Mouse (Mus musculus): ENCODE measurements around the gene Dusp7. TPM values are rescaled to one million over a fixed set of nuclear protein-coding genes. Genes with fewer than 3 reads are reported as not detected.

Dusp7 gene
- total RNA-seq, 2 experiments from 2014 or later = 54.3 to 54.4 TPM

DNA sequence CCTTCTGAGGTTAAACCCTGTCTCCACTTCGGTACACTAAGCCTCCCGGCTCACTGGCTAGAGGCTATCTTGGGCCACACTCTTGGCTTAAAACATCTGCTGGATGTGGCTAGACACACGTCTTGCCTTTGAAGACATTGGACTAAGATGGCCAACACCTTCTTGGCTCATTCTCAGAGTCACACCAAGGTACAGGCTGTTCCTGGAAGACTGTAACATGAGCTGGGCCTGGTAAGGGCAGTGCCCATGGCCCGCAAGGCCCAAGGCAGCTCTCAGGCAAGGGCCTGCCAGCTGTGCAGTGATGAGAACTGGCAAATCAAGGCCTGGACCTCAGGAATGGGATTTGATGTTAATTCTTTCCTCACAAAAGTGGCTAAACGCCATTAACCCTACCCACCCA is 45.2 kb downstream of the Dusp7 start:
- no peak for DNase-seq
- intact Hi-C loops (cut with DNase I) = no loop called here

DNA sequence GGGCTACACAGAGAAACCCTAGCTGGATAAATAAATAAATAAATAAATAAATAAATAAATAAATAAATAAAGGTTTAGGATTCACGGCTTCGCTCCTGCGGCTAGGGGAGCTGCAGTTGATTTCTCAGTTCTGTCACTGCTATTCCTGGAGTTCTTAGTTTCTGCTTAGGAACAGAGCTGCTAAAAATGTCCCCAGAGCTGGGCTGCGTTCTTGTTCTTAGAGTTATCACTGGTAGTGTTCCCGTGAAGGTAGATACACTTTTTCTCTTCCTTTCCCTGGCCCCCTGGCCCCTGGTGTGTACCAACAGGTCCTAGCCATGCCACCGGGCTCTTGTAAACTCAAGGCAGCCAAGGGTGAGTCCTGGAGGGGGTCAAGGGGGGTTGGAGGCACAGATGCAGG is 48.4 kb downstream of the Dusp7 start:
- intact Hi-C loops (cut with DNase I) = loop anchor here (5.0 kb wide), 1 partner anchor 110 kb away; no protein-coding TSS in a partner anchor

DNA sequence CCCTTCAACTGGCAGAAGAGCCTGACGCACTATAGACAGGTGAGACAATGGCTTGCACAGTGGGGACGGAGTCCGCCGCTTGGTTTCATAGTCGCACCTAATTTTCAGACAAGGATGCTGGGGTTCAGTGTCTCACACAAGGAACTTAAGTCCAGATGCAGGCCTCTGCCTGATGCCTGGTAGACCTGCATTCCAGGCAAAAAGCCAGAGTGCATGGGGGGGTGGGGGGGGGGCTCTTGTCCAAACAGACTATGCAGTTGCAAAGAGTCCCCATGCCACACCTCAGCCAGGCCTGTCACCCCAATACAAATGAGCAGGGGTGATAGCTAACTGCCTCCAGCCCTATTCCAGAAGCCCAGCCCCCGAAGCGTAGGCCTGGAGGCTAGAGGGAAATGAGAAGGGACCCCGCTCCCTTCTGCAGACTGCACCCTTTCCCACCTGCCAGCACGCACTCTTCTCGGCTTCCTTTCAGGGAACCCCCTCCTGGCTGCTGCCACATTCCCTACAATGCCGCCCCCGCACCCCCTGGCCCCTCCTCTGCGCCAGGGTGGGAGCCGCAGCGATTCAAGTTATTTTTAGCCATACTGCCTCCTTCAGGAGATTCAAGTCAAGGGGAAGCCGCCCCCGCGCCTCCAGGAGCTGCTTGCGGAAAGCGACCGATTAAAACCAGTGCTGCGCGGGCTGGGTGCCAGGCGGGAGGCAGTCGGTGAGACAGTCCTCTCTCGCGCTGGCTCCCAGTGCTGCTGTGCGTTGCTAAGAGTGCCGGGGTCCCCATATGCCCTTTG is 49.6 kb downstream of the Dusp7 start:
- DNase-seq = peak; percentile 90
- intact Hi-C loops (cut with DNase I) = loop anchor here (2.0 to 5.0 kb wide), 2 partner anchors 49 to 111 kb away; partner anchors contain the start of gene Dusp7

More for the DNA sequence above, 48.4 kb downstream of the Dusp7 start:
- no peak for DNase-seq

- DNase-seq = no peak
- intact Hi-C loops (cut with DNase I) = loop anchor here (1.0 to 10.0 kb wide), 2 partner anchors 131 to 206 kb away; no protein-coding TSS in a partner anchor
Measured at GRCm38 (mm10) chr9:106420608-106421007, 52.2 kb downstream of the Dusp7 start.

DNA sequence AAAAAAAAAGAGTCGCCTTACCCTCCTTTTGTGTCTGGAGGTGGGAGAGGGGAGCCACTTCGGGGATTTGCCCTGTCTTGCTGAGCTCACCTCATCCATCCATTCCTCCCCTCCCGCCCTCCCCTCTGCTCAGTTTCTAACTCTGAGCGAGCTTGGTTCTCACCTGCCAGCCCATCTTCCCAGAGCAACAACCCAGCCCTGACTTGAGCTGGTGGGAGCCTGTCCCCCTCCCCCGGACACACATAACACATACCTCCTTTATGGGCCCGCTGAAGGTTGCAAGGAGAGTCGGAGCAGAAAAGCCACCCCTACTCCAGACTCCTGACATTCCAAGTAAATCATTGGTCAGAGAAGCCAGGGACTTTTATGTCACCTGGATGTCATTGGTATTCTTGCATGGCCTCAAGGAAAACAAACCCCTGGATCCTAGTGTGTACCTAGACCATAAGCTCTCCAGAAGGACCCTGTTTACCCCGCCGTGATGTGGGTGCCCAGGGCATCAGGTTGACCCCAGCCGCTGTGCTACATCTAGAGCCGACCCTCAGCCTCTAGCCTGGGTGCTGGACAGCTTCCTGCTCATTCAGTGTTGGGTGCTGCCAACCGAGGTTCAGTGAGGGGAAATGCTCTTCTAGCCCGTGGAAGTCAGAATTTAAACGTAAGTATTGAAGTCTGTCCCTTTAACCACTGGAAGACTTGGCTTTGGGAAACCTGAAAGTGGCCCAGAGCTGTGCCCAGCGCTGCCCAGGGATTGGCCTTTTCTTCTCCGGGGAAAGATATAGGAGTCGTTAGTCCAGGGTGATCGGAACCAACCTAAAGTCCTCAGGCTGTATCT is 52.8 kb downstream of the Dusp7 start:
- intact Hi-C loops (cut with DNase I) = loop anchor here (1.0 to 10.0 kb wide), 2 partner anchors 132 to 206 kb away; no protein-coding TSS in a partner anchor
- DNase-seq = no peak

GRCm38 (mm10) chr9:106421865-106422160 is 53.4 kb downstream of the Dusp7 start:
- intact Hi-C loops (cut with DNase I) = loop anchor here (1.0 to 10.0 kb wide), 2 partner anchors 133 to 207 kb away; no protein-coding TSS in a partner anchor
- DNase-seq = peak; percentile 88

Other genes starting within 250 kb of the Dusp7 start
- gene Glyctk, start 210.5 kb upstream of the Dusp7 start, total RNA-seq (2021) = 1 to 10 TPM; 2.7 to 3.5 TPM
- gene Wdr82, start 197.7 kb upstream of the Dusp7 start, total RNA-seq (2021) = 100 to 1,000 TPM; 168 to 170 TPM
- 10 to 100 TPM; 16.1 to 18.7 TPM for gene Ppm1m, start 168.9 kb upstream of the Dusp7 start, total RNA-seq (2021)
- gene Twf2, start 165.5 kb upstream of the Dusp7 start, total RNA-seq (2021) = 10 to 100 TPM; 34.4 to 38.2 TPM
- under 1 TPM; 0.46 to 0.48 TPM for gene Tlr9, start 146.0 kb upstream of the Dusp7 start, total RNA-seq (2021)
- gene Alas1, start 120.0 kb upstream of the Dusp7 start, total RNA-seq (2021) = 10 to 100 TPM; 97.5 to 99.8 TPM
- 10 to 100 TPM; 11.0 to 11.9 TPM for gene Poc1a, start 87.6 kb upstream of the Dusp7 start, total RNA-seq (2021)
- gene Rpl29, start 60.8 kb downstream of the Dusp7 start, total RNA-seq (2021) = 100 to 1,000 TPM; 480 to 518 TPM
- gene Acy1, start 69.7 kb downstream of the Dusp7 start, total RNA-seq (2021) = 10 to 100 TPM; 14.3 to 19.0 TPM
- gene Abhd14b, start 78.8 kb downstream of the Dusp7 start, total RNA-seq (2021) = 10 to 100 TPM; 13.3 to 13.8 TPM
- 10 to 100 TPM; 70.1 to 71.4 TPM for gene Abhd14a, start 79.0 kb downstream of the Dusp7 start, total RNA-seq (2021)
- 100 to 1,000 TPM; 409 to 418 TPM for gene Pcbp4, start 84.7 kb downstream of the Dusp7 start, total RNA-seq (2021)
- 1 to 10 TPM in 1 of 2 experiments, under 1 TPM in 1; 0.94 to 1.3 TPM for gene Gpr62, start 97.3 kb downstream of the Dusp7 start, total RNA-seq (2021)
- 10 to 100 TPM; 46.9 to 55.2 TPM for gene Rrp9, start 107.3 kb downstream of the Dusp7 start, total RNA-seq (2021)
- 1 to 10 TPM; 2.8 to 3.3 TPM for gene Parp3, start 108.3 kb downstream of the Dusp7 start, total RNA-seq (2021)
- gene Iqcf1, start 131.3 kb downstream of the Dusp7 start, total RNA-seq (2021) = not detected
- gene Iqcf5, start 145.9 kb downstream of the Dusp7 start, total RNA-seq (2021) = under 1 TPM in 1 of 2 experiments, not detected in 1; 0.78 TPM
- gene Iqcf3, start 193.0 kb downstream of the Dusp7 start, total RNA-seq (2021) = not detected
- gene Iqcf4, start 202.4 kb downstream of the Dusp7 start, total RNA-seq (2021) = not detected

Measured in left cerebral cortex, postnatal 4 days (tissue).